Mouse (Mus musculus) CD8-positive naive resting alpha-beta T cell, adult 2 months (primary cell): ENCODE data around the gene Lrrc8d.

Source experiments
- DNase-seq, 2 experiments: peaks; one replicate each; pipeline ENCODE4 v3.0.0; 2022; ENCODE audit warnings: low read depth in 2 of 2, low spot score in 2 of 2

Lrrc8d gene

GRCm38 (mm10) chr5:105715531-105716124 is 15.9 kb downstream of the Lrrc8d start:
- peak in 1 of 2 experiments; percentile 36 for DNase-seq

- DNase-seq = no peak
Observed at GRCm38 (mm10) chr5:105717294-105717693, 17.5 kb downstream of the Lrrc8d start.

GRCm38 (mm10) chr5:105718138-105718670 is 18.4 kb downstream of the Lrrc8d start:
- peak; percentile 66 to 68 for DNase-seq

DNA sequence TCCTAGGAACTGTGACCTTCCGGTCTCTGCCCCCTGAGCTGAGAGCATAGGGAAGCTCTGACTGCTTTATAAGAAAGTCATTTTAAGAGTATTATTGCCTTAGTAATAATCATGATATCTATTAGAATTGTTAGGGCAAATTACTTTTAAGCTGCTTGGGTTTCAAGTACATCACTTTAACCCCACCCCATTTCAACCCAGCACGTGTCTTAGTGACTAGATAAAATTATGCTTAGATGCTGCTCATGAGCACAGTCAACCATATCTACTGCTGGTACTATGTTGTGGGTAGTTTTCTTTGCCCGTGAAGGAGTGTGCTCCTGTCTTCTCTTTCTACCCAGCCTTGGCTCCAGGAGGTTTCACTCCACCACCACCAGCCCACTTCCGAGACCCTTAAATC is 21.5 kb downstream of the Lrrc8d start:
- DNase-seq = no peak

DNA sequence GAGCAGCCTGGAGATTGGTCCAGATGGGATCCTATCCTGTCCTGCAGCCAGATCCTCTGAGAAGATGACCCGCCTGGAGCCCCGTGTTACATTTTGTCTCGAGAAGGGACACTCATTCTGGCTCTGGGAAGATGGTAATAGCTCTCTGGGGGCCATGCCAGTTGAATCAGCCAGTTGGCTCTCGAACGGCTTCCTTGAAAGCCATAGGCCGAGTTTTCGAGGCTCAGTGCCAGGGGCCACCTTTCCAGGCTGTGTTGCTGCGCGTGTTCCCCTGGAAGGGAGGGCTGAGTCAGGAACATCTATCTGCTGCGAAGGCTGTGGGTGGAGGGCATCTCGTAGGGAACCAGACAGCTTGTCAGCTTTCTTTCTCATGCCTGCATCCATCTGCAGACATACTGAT is 23.0 kb downstream of the Lrrc8d start:
- DNase-seq = no peak

- no peak for DNase-seq
Observed at GRCm38 (mm10) chr5:105730193-105730831, 30.5 kb downstream of the Lrrc8d start.

- DNase-seq = peak; percentile 16 to 34
Observed at GRCm38 (mm10) chr5:105731173-105731626, 31.4 kb downstream of the Lrrc8d start.

GRCm38 (mm10) chr5:105731627-105732432 is 32.1 kb downstream of the Lrrc8d start:
- DNase-seq = peak; percentile 57

GRCm38 (mm10) chr5:105732433-105732891 is 32.7 kb downstream of the Lrrc8d start:
- DNase-seq = no peak

DNA sequence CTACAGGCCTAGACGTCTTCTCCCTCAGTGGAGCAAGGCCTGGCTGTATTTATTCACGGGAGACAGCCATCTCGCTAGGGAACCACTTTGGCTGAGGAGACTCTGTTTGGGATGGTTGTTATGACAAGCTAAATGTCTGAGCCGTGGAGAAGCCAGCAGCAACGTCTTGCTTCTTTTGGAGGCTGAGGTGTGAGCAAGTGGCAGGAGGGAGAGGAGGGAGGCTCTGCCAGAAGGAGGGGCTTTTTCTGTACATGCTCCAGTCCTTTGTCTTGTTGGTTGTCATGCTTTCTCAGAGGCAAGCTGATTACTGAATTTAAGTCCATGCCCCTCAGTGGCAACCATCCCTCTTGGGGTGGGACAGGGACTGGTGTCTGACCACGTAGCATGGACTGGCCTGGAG is 33.5 kb downstream of the Lrrc8d start:
- no peak for DNase-seq

- no peak for DNase-seq
Observed at GRCm38 (mm10) chr5:105736365-105736764, 36.6 kb downstream of the Lrrc8d start.

- DNase-seq = no peak
Observed at GRCm38 (mm10) chr5:105737145-105737544, 37.4 kb downstream of the Lrrc8d start.

- no peak for DNase-seq
Observed at GRCm38 (mm10) chr5:105740437-105740836, 40.7 kb downstream of the Lrrc8d start.

GRCm38 (mm10) chr5:105742641-105743040 is 42.9 kb downstream of the Lrrc8d start:
- DNase-seq = no peak

- no peak for DNase-seq
Observed at GRCm38 (mm10) chr5:105745324-105745723, 45.6 kb downstream of the Lrrc8d start.

DNA sequence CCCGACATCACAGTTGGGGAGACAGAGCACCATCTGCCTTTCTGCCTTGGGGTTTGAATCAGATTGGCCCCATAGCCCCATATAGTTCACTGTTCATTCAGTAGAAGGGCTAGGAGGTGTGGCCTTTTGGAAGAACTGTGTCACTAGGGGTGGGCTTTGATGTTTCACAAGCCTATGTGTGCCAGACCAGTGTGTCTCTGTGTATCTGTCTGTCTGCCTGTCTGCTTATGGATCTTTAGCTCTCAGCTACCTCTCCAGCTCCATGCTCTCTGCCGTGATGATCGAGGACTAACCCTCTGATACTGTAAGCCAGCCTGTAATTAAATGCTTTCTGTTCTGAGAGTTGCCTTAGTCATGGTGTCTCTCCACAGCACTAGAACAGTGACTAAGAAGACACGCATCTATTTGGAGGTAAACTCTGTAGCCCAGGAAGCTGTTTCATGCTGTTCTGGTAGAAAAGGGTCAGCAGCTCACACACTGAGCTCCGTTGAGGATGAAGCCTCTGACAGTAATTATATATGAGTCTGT is 46.2 kb downstream of the Lrrc8d start:
- DNase-seq = no peak

GRCm38 (mm10) chr5:105754803-105755202 is 55.0 kb downstream of the Lrrc8d start:
- no peak for DNase-seq

- DNase-seq = no peak
Observed at GRCm38 (mm10) chr5:105755491-105755890, 55.7 kb downstream of the Lrrc8d start.

DNA sequence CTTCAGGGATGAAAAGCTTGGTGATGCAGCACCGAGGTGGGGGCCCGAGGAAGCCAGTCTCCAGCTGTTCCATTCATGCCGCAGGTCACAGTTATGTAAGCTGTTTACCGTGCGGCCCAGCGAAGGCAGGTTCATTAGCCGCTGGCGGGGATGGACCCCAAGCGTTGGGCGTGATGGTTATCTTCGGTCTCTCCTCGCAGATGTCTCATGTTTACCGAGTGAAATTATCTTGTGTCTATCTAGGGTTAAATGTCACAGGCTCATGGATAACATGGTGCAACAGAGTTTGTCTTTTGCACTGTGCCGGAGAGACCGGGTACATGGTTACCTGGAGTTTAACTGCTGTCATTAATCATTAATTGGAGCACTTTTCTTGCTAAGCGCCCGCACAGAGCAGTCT is 58.2 kb downstream of the Lrrc8d start:
- DNase-seq = no peak

- no peak for DNase-seq
Observed at GRCm38 (mm10) chr5:105758866-105759265, 59.1 kb downstream of the Lrrc8d start.

DNA sequence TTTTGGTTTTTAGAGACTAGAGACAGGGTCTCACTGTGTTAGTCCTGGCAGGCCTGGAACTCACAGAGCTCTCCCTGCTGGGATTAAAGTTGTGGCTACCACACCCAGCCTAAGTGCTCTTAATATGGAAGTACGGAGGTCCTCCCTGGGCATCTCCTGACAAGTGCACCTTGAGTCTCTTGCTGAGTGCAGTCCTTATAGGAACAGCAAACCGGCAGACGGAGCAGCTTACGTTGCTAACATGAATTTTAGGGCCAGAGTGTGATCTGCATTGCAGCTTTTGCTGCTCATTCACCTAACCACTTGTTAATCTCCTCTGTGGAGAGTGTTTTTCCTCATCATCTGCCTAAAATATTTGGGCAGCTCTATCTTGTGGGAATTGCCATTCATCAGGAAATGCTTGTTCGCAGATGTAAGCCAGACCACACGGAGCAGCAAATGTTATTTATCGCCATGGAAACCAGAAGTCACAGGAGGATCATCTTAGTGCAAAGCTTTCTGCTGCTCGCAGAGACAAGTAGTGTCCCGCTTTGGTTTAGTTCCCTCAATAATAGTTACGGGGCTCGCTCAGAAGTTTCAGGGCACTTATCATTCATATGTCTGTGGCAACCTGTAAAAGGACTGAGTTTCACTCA is 62.2 kb downstream of the Lrrc8d start:
- no peak for DNase-seq
